9 mouse cellular contexts compared by ENCODE assay signal in genomic region chr4:88476511-88477210, GRCm38 (mm10). TPM values are rescaled to one million over a fixed set of nuclear protein-coding genes. Genes with fewer than 3 reads are reported as not detected.
DNase-seq lines count a peak whose midpoint lies in the region; ATAC-seq lines count a peak whose summit lies in the region.
"Had no signal": no experiment of that assay in that cellular context is flagged by ENCODE, and none has a peak within 500 bp of the region (broad histone marks: within the 10 kb centered on the region; RNA-seq: fewer than 3 reads in every experiment).

No protein-coding gene starts in this region.

- no peak for ATAC-seq in monocyte, adult 5-6 weeks (replicated peaks; ENCODE audit: insufficient number of reproducible peaks, low FRiP score, low TSS enrichment, poor library complexity, severe bottlenecking)

- intact Hi-C loops in heart, postnatal 25 days (cut with DNase I) = no loop called here

- peak; percentile 39 for DNase-seq in kidney, adult 9 months
- DNase-seq in kidney, adult 18-20 months = no peak
- peak; percentile 5 for DNase-seq in embryo, embryonic 9.5 days (ENCODE audit: extremely low spot score)
- peak; percentile 13 for DNase-seq in heart, postnatal 25 days (ENCODE audit: low spot score)
- DNase-seq in mesoderm, embryonic 11.5 days (ENCODE audit: low read depth, low spot score) = peak; percentile 44
- DNase-seq in B cell, adult 2 months = no peak
- DNase-seq in thymus, postnatal 4 days = no peak
- DNase-seq: cerebellum, adult 18-20 months had no signal

RNA-seq across cellular contexts. Expression of gene Hacd4, which starts 37.9 kb away (rescaled TPM):
- 1 to 10 TPM; 5.3 to 5.9 TPM for total RNA-seq in heart, postnatal 25 days (2021)
- total RNA-seq in monocyte, adult 5-6 weeks (2017) = 23.0 to 31.7 TPM (median 30.7 TPM) in 3 replicates

RNA-seq across cellular contexts. Expression of gene Ifnb1, which starts 45.9 kb away (rescaled TPM):
- total RNA-seq in heart, postnatal 25 days (2021) = not detected
- not detected in 3 replicates for total RNA-seq in monocyte, adult 5-6 weeks (2017)

Comparison
In these comparisons a context has a peak if more than half of its experiments do, and no peak if none do; other contexts are left out.
1. DNase-seq: peak in kidney, adult 9 months (single experiment), embryo, embryonic 9.5 days (single experiment), heart, postnatal 25 days (single experiment) and mesoderm, embryonic 11.5 days (single experiment); none in kidney, adult 18-20 months (single experiment), B cell, adult 2 months (0 of 2) and thymus, postnatal 4 days (single experiment).